In the genomic region with DNA sequence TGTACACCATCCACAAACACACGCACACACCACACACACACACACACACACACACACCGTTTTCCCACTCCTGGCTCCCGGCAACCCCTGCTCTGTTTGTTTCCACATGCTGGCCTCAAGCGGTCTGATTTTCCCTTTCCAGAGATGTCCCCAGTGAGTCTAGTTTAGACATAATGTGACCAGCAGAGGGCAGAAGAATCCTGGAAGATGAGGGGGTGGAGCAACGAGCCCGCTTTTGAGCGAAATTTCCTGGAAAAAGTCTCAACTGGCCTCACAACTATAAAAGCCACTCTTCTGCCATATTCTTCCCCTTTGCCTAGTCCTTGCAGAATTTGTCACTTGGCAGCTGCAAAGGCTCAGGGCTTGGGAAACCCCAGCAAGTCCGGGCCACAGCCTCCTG, we compare ENCODE assay signal across 8 mouse cellular contexts. TPM values are rescaled to one million over a fixed set of nuclear protein-coding genes. Genes with fewer than 3 reads are reported as not detected.
A peak's percentile ranks its signal among the peaks of the same experiment; 100 is the strongest.
DNase-seq lines count a peak whose midpoint lies in the region; ATAC-seq and TF ChIP-seq lines count a peak whose summit lies in the region.

No protein-coding gene starts in this region.

- peaks cover 12% of the 10 kb centered on the region for H3K4me1 ChIP-seq in forebrain, embryonic 10.5 days
- H3K4me1 ChIP-seq in hindbrain, embryonic 12.5 days = 0 out of 2 replicates have a peak, but pooled peaks cover 5% of the 10 kb centered on the region
- peaks cover 21% of the 10 kb centered on the region for H3K4me1 ChIP-seq in stomach, embryonic 14.5 days (ENCODE audit: control insufficient read depth, insufficient read depth, low read length)

- H3K9me3 ChIP-seq in forebrain, embryonic 10.5 days = no peaks in the 10 kb centered on the region
- H3K9me3 ChIP-seq in hindbrain, embryonic 12.5 days (replicated peaks) = no peaks in the 10 kb centered on the region
- H3K9me3 ChIP-seq in stomach, embryonic 14.5 days (ENCODE audit: control insufficient read depth, low read depth, low read length) = no peaks in the 10 kb centered on the region

- no peak for TF ChIP-seq POLR2A in brain, embryonic 14.5 days (IDR thresholded peaks at IDR 0.05; ENCODE audit: borderline replicate concordance, extremely low read depth, insufficient read depth, insufficient read length, poor library complexity, severe bottlenecking)

- no peaks in the 10 kb centered on the region for H3K36me3 ChIP-seq in forebrain, embryonic 10.5 days (replicated peaks)
- H3K36me3 ChIP-seq in hindbrain, embryonic 12.5 days = no peaks in the 10 kb centered on the region
- 0 out of 2 replicates have a peak, but pooled peaks cover 5% of the 10 kb centered on the region for H3K36me3 ChIP-seq in stomach, embryonic 14.5 days (ENCODE audit: control insufficient read depth, insufficient read depth, low read length)

- TF ChIP-seq CTCF in brain, embryonic 14.5 days (IDR thresholded peaks at IDR 0.05; ENCODE audit: borderline replicate concordance, extremely low read depth, insufficient read depth, insufficient read length) = peak; percentile 83

- peaks cover 91% of the 10 kb centered on the region for H3K27me3 ChIP-seq in forebrain, embryonic 10.5 days (ENCODE audit: poor library complexity, severe bottlenecking)
- H3K27me3 ChIP-seq in hindbrain, embryonic 12.5 days = peaks cover 72% of the 10 kb centered on the region
- peaks cover 5% of the 10 kb centered on the region; the same call in 1 of the 2 replicates for H3K27me3 ChIP-seq in stomach, embryonic 14.5 days (ENCODE audit: control insufficient read depth, insufficient read depth, low read length)

- peak overlapping the region; percentile 30 for H3K4me2 ChIP-seq in hindbrain, embryonic 12.5 days (replicated peaks)
- no peak overlapping the region; the same call in 1 of the 2 replicates for H3K4me2 ChIP-seq in stomach, embryonic 14.5 days (replicated peaks; ENCODE audit: low read depth, low read length)

- peak overlapping the region; percentile 19; the same call in 1 of the 2 replicates for H3K4me3 ChIP-seq in forebrain, embryonic 10.5 days
- H3K4me3 ChIP-seq in hindbrain, embryonic 12.5 days = no peak overlapping the region
- H3K4me3 ChIP-seq in stomach, embryonic 14.5 days (ENCODE audit: low read depth, low read length) = no peak overlapping the region

- no peak overlapping the region for H3K27ac ChIP-seq in forebrain, embryonic 10.5 days
- H3K27ac ChIP-seq in hindbrain, embryonic 12.5 days = no peak overlapping the region
- peak overlapping the region; percentile 84; the same call in 1 of the 2 replicates for H3K27ac ChIP-seq in stomach, embryonic 14.5 days (ENCODE audit: low read length)

- peak; percentile 94 for DNase-seq in heart, adult 11 months
- no peak for DNase-seq in heart, postnatal 36 days
- peak; percentile 89 for DNase-seq in brain, embryonic 14.5 days (ENCODE audit: low read depth)
- DNase-seq in forebrain, embryonic 10.5 days (ENCODE audit: extremely low spot score, low spot score) = peak; percentile 61
- DNase-seq in layer of hippocampus, adult 9-11 months = peak; percentile 30

- intact Hi-C loops in heart, postnatal 36 days (cut with DNase I) = loop anchor here (1.0 to 2.0 kb wide), 2 partner anchors 17 to 77 kb away; no protein-coding TSS in a partner anchor

- H3K9ac ChIP-seq in hindbrain, embryonic 12.5 days = no peak overlapping the region
- no peak overlapping the region for H3K9ac ChIP-seq in stomach, embryonic 14.5 days (replicated peaks; ENCODE audit: low read depth, low read length)

- ATAC-seq in hindbrain, embryonic 12.5 days (ENCODE audit: low FRiP score) = 0 out of 2 replicates have a peak, but pooled peaks have one; percentile 36
- peak; percentile 51 for ATAC-seq in megakaryocyte progenitor cell, adult 5-6 weeks (replicated peaks; ENCODE audit: poor library complexity)
- ATAC-seq in stomach, embryonic 14.5 days (ENCODE audit: insufficient number of reproducible peaks, insufficient read depth, low FRiP score, low read depth) = peak; percentile 44

- under 1% methylated on average over 8 of the region's 8 CpGs for WGBS in forebrain, embryonic 10.5 days
- 3% methylated on average over 8 of the region's 8 CpGs for WGBS in hindbrain, embryonic 12.5 days
- 3% methylated on average over 8 of the region's 8 CpGs for WGBS in stomach, embryonic 14.5 days

RNA-seq across cellular contexts. Expression of a gene that starts 7.2 kb away (rescaled TPM):
- not detected for total RNA-seq in heart, postnatal 36 days (2021)
- polyA plus RNA-seq in brain, embryonic 14.5 days (2012; rRNA removed) = 0.15 and 0.38 TPM in 2 replicates
- polyA plus RNA-seq in forebrain, embryonic 10.5 days (2016; fragmentation: Nextera tagmentation; extraction: Ambion mirVana) = 0.66 and 1.3 TPM in 2 replicates
- polyA plus RNA-seq in hindbrain, embryonic 12.5 days (2016; fragmentation: Nextera tagmentation; extraction: Ambion mirVana) = 5.6 and 5.7 TPM in 2 replicates
- not detected in 2 replicates for total RNA-seq in megakaryocyte progenitor cell, adult 5-6 weeks (2015)
- not detected in 2 replicates for total RNA-seq in megakaryocyte progenitor cell, adult 5-6 weeks (2017)
- polyA plus RNA-seq in stomach, embryonic 14.5 days (2014; fragmentation: Nextera tagmentation; extraction: Ambion mirVana) = 128 and 141 TPM in 2 replicates

RNA-seq across cellular contexts. Expression of a gene that starts 30.2 kb away (rescaled TPM):
- total RNA-seq in heart, postnatal 36 days (2021) = 1 to 10 TPM; 4.6 to 5.4 TPM
- 10.4 and 19.6 TPM in 2 replicates for polyA plus RNA-seq in brain, embryonic 14.5 days (2012; rRNA removed)
- polyA plus RNA-seq in forebrain, embryonic 10.5 days (2016; fragmentation: Nextera tagmentation; extraction: Ambion mirVana) = 7.1 and 8.2 TPM in 2 replicates
- polyA plus RNA-seq in hindbrain, embryonic 12.5 days (2016; fragmentation: Nextera tagmentation; extraction: Ambion mirVana) = 20.5 and 21.4 TPM in 2 replicates
- total RNA-seq in megakaryocyte progenitor cell, adult 5-6 weeks (2015) = 3.3 and 4.4 TPM in 2 replicates
- total RNA-seq in megakaryocyte progenitor cell, adult 5-6 weeks (2017) = 1.8 and 3.4 TPM in 2 replicates
- polyA plus RNA-seq in stomach, embryonic 14.5 days (2014; fragmentation: Nextera tagmentation; extraction: Ambion mirVana) = 14.1 and 15.1 TPM in 2 replicates

Comparison
In these comparisons a context has a peak if more than half of its experiments do, and no peak if none do; other contexts are left out.
1. DNase-seq: peak in heart, adult 11 months (single experiment), brain, embryonic 14.5 days (single experiment), forebrain, embryonic 10.5 days (single experiment) and layer of hippocampus, adult 9-11 months (single experiment); none in heart, postnatal 36 days (0 of 2).
2. RNA of a gene that starts 7.2 kb away (polyA plus RNA-seq): 128 to 141 TPM in stomach, embryonic 14.5 days; 5.6 to 5.7 TPM in hindbrain, embryonic 12.5 days, 0.66 to 1.3 TPM in forebrain, embryonic 10.5 days and 0.15 to 0.38 TPM in brain, embryonic 14.5 days; every median in the first group is over 10 times any median in the second.
3. Peak in every context shown above with its lines, with median percentiles within 50 percentile points of each other: ATAC-seq.